Mouse (Mus musculus) embryonic facial prominence, embryonic 15.5 days (tissue): ENCODE measurements at regions not wholly inside any gene's neighbourhood (a gene's known extent, or its start where the extent isn't known, plus 50 kb on each side); places are given as distances from the start of the nearest gene placed in this dataset.

Source experiments
- ATAC-seq: fragments of 200-750 bp; cut with Nextera tagmentation; 2 replicates; pipeline ENCODE4 v1.8.0; 2017; ENCODE audit warnings: low read depth, moderate TSS enrichment; ENCODE audit not compliant: insufficient number of reproducible peaks, low FRiP score, low TSS enrichment
- H3K27ac ChIP-seq: fragments of 300-500 bp; sonication (generic); replicated peaks from 2 replicates; pipeline ENCODE4 v1.5.1; 2015; ENCODE audit warnings: mild to moderate bottlenecking, inconsistent platforms
- H3K27me3 ChIP-seq: fragments of 300-500 bp; sonication (generic); 2 replicates; pipeline ENCODE4 v1.6.1; 2015; ENCODE audit warnings: inconsistent platforms
- H3K36me3 ChIP-seq: fragments of 300-500 bp; sonication (generic); 2 replicates; pipeline ENCODE4 v1.6.1; 2015; ENCODE audit warnings: mild to moderate bottlenecking, inconsistent platforms
- H3K4me1 ChIP-seq: fragments of 300-500 bp; sonication (generic); 2 replicates; pipeline ENCODE4 v1.6.1; 2015; ENCODE audit warnings: inconsistent platforms
- H3K4me2 ChIP-seq: fragments of 300-500 bp; sonication (generic); replicated peaks from 2 replicates; pipeline ENCODE4 v1.6.1; 2015; ENCODE audit warnings: mild to moderate bottlenecking, inconsistent platforms
- H3K4me3 ChIP-seq: fragments of 300-500 bp; sonication (generic); replicated peaks from 2 replicates; pipeline ENCODE4 v1.5.1; 2015; ENCODE audit warnings: mild to moderate bottlenecking, inconsistent platforms
- H3K9ac ChIP-seq: fragments of 300-500 bp; sonication (generic); 2 replicates; pipeline ENCODE4 v1.6.1; 2015; ENCODE audit warnings: inconsistent platforms
- H3K9me3 ChIP-seq: fragments of 300-500 bp; sonication (generic); replicated peaks from 2 replicates; pipeline ENCODE4 v1.6.1; 2016; ENCODE audit warnings: inconsistent platforms
- WGBS: fragments of 180-500 bp; shearing (Covaris S2); methylation state at CpG from one replicate; pipeline ENCODE4 v1.1.7; 2015; 5-methylcytosine and 5-hydroxymethylcytosine counted together

DNA sequence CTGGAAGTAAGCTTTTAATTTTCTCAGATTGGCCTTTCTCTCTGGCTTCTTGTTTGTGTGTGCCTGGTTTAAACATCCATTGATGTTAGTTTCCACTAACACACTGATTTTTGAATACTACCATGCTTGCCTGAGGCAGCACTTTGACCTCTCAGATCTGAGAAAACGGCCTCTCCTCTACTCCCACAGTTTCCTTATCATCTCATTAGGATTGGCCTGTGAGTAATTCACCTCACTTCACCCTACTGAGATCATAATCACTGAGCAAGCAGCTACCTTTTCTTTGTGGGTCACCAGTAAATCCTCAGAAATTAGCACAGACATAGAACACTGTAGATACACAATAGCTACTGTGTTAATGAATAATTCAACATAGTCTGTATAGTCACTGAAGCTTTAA, 74.5 kb upstream of the Far2 start:
- 15% methylated on average over 1 of the region's 1 CpGs for WGBS
- Histone ChIP-seq H3K4me3 (no peak overlapping the region), H3K27ac (no peak overlapping the region), H3K4me1 (no peaks in the 10 kb centered on the region), H3K9me3 (no peaks in the 10 kb centered on the region), H3K36me3 (no peaks in the 10 kb centered on the region), H3K4me2 (no peak overlapping the region), H3K27me3 (no peaks in the 10 kb centered on the region), H3K9ac (no peak overlapping the region)
- ATAC-seq, result no peak

DNA sequence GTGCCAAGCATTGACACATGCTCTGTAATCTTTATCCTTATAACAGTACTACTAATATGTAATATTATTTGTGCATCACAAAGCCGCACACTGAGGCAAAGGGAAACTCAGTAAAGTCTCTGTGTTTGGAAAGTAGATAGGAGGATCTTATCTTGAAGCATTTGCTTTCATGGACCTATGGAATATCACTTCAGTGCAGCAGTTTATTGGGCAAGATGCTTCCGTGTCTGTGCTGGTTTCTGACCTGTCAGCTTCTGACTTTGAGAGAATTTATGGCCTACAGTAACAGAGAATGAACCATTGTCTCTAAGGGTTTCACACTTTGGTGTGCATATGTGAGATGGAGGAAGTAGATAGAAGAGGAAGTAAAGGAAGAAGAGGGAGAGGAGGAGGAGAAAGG, 74.0 kb upstream of the Far2 start:
- Histone ChIP-seq H3K4me2 (no peak overlapping the region), H3K4me3 (no peak overlapping the region), H3K9me3 (no peaks in the 10 kb centered on the region), H3K27me3 (no peaks in the 10 kb centered on the region), H3K27ac (no peak overlapping the region), H3K4me1 (no peaks in the 10 kb centered on the region), H3K36me3 (no peaks in the 10 kb centered on the region), H3K9ac (no peak overlapping the region)
- no peak for ATAC-seq
- WGBS, result 81% methylated on average over 2 of the region's 2 CpGs

DNA sequence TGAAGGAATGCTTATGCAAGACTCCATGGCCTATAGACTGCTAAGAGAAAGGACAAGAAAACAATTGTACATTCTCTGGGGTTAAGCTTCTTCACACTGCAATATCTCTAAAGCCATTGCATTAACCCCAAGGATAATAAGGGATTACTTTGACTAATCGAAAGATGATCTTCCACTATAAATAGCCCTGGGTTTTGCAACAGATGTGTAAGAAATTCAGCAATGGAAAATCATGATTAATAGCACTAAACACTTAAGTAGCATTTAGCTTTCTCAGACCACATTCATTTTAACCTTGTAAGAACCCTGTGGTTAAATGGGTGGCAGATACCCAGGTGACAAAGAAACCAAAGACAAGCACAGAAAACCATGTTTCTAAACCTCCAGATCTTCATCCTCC, 71.1 kb upstream of the Far2 start:
- WGBS, result 66% methylated on average over 1 of the region's 1 CpGs
- H3K36me3 ChIP-seq, result no peaks in the 10 kb centered on the region
- H3K9me3 ChIP-seq, result no peaks in the 10 kb centered on the region
- no peak overlapping the region for H3K9ac ChIP-seq
- no peak overlapping the region for H3K27ac ChIP-seq
- no peak overlapping the region for H3K4me3 ChIP-seq
- no peaks in the 10 kb centered on the region for H3K4me1 ChIP-seq
- H3K4me2 ChIP-seq, result no peak overlapping the region
- no peak for ATAC-seq
- H3K27me3 ChIP-seq, result no peaks in the 10 kb centered on the region

DNA sequence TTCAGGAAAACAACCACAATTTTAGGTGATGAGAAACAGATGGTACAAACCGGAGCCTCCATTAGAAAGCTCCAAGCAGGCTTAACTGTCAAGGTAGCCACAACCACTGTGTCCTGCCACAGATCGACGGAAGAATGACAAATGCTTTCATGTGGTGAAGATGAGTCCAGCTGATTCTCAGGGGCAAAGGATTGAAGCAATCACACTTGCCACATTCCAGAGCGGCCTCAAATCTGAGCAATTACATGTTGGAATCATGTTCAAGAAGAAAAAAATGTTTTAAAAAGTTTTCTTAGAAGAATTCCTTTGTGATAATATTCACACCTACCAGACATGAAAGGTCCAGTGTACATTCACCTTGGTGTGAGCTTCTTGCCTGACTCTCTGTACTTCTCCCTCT, 57.7 kb upstream of the Far2 start:
- Histone ChIP-seq H3K27ac (no peak overlapping the region), H3K4me1 (no peaks in the 10 kb centered on the region), H3K9me3 (no peaks in the 10 kb centered on the region), H3K4me3 (no peak overlapping the region), H3K4me2 (no peak overlapping the region), H3K36me3 (no peaks in the 10 kb centered on the region), H3K27me3 (no peaks in the 10 kb centered on the region), H3K9ac (no peak overlapping the region)
- ATAC-seq, result no peak
- 28% methylated on average over 4 of the region's 4 CpGs for WGBS
